Mouse (Mus musculus): ENCODE measurements around the gene Snap47. TPM values are rescaled to one million over a fixed set of nuclear protein-coding genes. Genes with fewer than 3 reads are reported as not detected.

Gene Snap47
- polyA plus RNA-seq, 1 experiment from 2014 or later = 98.8 TPM

- Histone ChIP-seq H3K9me3 (ENCODE audit: control insufficient read depth, low read length) (no peaks in the 10 kb centered on the region), H3K4me2 (ENCODE audit: low read length) (no peak overlapping the region), H3K4me3 (ENCODE audit: control insufficient read depth in 1 of 2, insufficient read depth in 1 of 2, low read depth in 1 of 2, low read length in 2 of 2) (no peak overlapping the region), H3K36me3 (ENCODE audit: control insufficient read depth, insufficient read depth, low read length) (peaks cover 24% of the 10 kb centered on the region; the same call in 1 of the 2 replicates), H3K9ac (ENCODE audit: low read length) (no peak overlapping the region), H3K4me1 (ENCODE audit: control insufficient read depth in 2 of 2, insufficient read depth in 2 of 2, low read length in 2 of 2) (peaks cover 8 to 14% of the 10 kb centered on the region in 2 experiments), H3K27ac (replicated peaks in 1 of 2; ENCODE audit: control insufficient read depth in 1 of 2, insufficient read depth in 1 of 2, low read depth in 2 of 2, low read length in 2 of 2) (no peak overlapping the region), H3K27me3 (ENCODE audit: control insufficient read depth, insufficient read depth, low read length) (no peaks in the 10 kb centered on the region)
- no peak for ATAC-seq (ENCODE audit: insufficient number of reproducible peaks, insufficient read depth, low FRiP score, low read depth)
- 80% methylated on average over 2 of the region's 2 CpGs for WGBS
Observed at GRCm38 (mm10) chr11:59400876-59401275, 50.1 kb downstream of the Snap47 start.

- H3K9ac ChIP-seq (ENCODE audit: low read length) = no peak overlapping the region
Observed at GRCm38 (mm10) chr11:59399830-59400229, 51.2 kb downstream of the Snap47 start.

GRCm38 (mm10) chr11:59397536-59398371 is 53.2 kb downstream of the Snap47 start:
- peak; percentile 35; the same call in 1 of the 2 replicates for ATAC-seq (ENCODE audit: insufficient number of reproducible peaks, insufficient read depth, low FRiP score, low read depth)
- Histone ChIP-seq H3K4me1 (ENCODE audit: control insufficient read depth in 2 of 2, insufficient read depth in 2 of 2, low read length in 2 of 2) (peaks cover 8 to 20% of the 10 kb centered on the region in 2 experiments), H3K36me3 (ENCODE audit: control insufficient read depth, insufficient read depth, low read length) (0 out of 2 replicates have a peak, but pooled peaks cover 8% of the 10 kb centered on the region), H3K27me3 (ENCODE audit: control insufficient read depth, insufficient read depth, low read length) (no peaks in the 10 kb centered on the region), H3K27ac (replicated peaks in 1 of 2; ENCODE audit: control insufficient read depth in 1 of 2, insufficient read depth in 1 of 2, low read depth in 2 of 2, low read length in 2 of 2) (peak overlapping the region; percentile 19 to 50; a peak in 2 of 4 replicates), H3K4me3 (ENCODE audit: control insufficient read depth in 1 of 2, insufficient read depth in 1 of 2, low read depth in 1 of 2, low read length in 2 of 2) (no peak overlapping the region), H3K9ac (ENCODE audit: low read length) (0 out of 2 replicates have a peak overlapping the region, but pooled peaks have one; percentile 21), H3K4me2 (ENCODE audit: low read length) (peak overlapping the region; percentile 47), H3K9me3 (ENCODE audit: control insufficient read depth, low read length) (no peaks in the 10 kb centered on the region)
- 22% methylated on average over 22 of the region's 22 CpGs for WGBS

More at GRCm38 (mm10) chr11:59399830-59400229, 51.2 kb downstream of the Snap47 start:
- H3K4me3 ChIP-seq (ENCODE audit: control insufficient read depth in 1 of 2, insufficient read depth in 1 of 2, low read depth in 1 of 2, low read length in 2 of 2) = no peak overlapping the region
- no peaks in the 10 kb centered on the region for H3K9me3 ChIP-seq (ENCODE audit: control insufficient read depth, low read length)
- WGBS = 71% methylated on average over 8 of the region's 8 CpGs
- H3K4me1 ChIP-seq (ENCODE audit: control insufficient read depth in 2 of 2, insufficient read depth in 2 of 2, low read length in 2 of 2) = peaks cover 8 to 14% of the 10 kb centered on the region in 2 experiments
- H3K4me2 ChIP-seq (ENCODE audit: low read length) = no peak overlapping the region
- no peaks in the 10 kb centered on the region for H3K27me3 ChIP-seq (ENCODE audit: control insufficient read depth, insufficient read depth, low read length)
- no peak for ATAC-seq (ENCODE audit: insufficient number of reproducible peaks, insufficient read depth, low FRiP score, low read depth)
- H3K27ac ChIP-seq (replicated peaks in 1 of 2; ENCODE audit: control insufficient read depth in 1 of 2, insufficient read depth in 1 of 2, low read depth in 2 of 2, low read length in 2 of 2) = no peak overlapping the region
- peaks cover 14% of the 10 kb centered on the region; the same call in 1 of the 2 replicates for H3K36me3 ChIP-seq (ENCODE audit: control insufficient read depth, insufficient read depth, low read length)

DNA sequence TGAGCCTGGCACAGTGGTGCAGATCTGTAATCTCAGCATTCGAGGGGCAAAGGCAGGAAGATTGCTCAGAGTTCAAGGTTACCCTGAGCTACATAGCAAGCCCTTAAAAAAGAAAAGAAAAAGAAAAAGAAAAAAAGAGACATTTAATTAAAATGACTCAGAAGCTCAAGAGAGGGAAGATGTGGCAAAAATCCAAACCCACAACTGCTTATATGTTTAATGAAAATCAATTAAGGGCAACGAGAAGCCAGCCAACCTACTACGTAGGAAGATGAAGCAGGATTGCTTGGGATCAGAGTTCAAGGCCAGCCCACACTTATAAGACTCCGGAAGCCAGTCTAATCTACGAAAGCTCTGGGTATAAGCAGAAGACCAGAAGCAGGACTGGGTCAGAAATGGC is 56.5 kb downstream of the Snap47 start:
- H3K36me3 ChIP-seq (ENCODE audit: control insufficient read depth, insufficient read depth, low read length) = no peaks in the 10 kb centered on the region
- H3K4me3 ChIP-seq (ENCODE audit: control insufficient read depth in 1 of 2, insufficient read depth in 1 of 2, low read depth in 1 of 2, low read length in 2 of 2) = no peak overlapping the region
- no peak overlapping the region for H3K9ac ChIP-seq (ENCODE audit: low read length)
- no peak for ATAC-seq (ENCODE audit: insufficient number of reproducible peaks, insufficient read depth, low FRiP score, low read depth)
- WGBS = 83% methylated on average over 5 of the region's 5 CpGs
- no peaks in the 10 kb centered on the region for H3K27me3 ChIP-seq (ENCODE audit: control insufficient read depth, insufficient read depth, low read length)
- no peak overlapping the region for H3K4me2 ChIP-seq (ENCODE audit: low read length)
- H3K4me1 ChIP-seq (ENCODE audit: control insufficient read depth in 2 of 2, insufficient read depth in 2 of 2, low read length in 2 of 2) = peaks cover 13 to 20% of the 10 kb centered on the region in 2 experiments
- no peaks in the 10 kb centered on the region for H3K9me3 ChIP-seq (ENCODE audit: control insufficient read depth, low read length)
- H3K27ac ChIP-seq (replicated peaks in 1 of 2; ENCODE audit: control insufficient read depth in 1 of 2, insufficient read depth in 1 of 2, low read depth in 2 of 2, low read length in 2 of 2) = no peak overlapping the region

DNA sequence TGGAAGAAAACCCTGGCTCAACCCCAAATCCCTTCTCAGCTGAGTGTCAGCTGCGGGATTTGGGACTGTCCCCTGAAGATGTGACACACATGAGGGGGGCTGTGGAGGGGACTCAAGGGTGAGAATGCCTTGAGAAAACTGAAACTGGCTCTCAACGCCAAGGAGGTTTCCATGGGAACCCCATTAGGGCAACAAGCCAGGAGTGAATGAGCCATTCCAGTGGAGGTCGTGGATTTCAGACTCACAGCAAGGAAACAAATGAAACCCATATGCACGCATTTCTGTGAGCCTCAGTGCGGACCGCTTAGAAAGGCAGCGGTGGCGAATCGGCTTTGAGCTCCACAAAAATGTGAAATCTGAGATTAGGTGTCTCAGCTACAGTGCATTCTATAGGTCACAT is 57.4 kb downstream of the Snap47 start:
- ATAC-seq (ENCODE audit: insufficient number of reproducible peaks, insufficient read depth, low FRiP score, low read depth) = no peak
- no peak overlapping the region for H3K9ac ChIP-seq (ENCODE audit: low read length)
- H3K27ac ChIP-seq (replicated peaks in 1 of 2; ENCODE audit: control insufficient read depth in 1 of 2, insufficient read depth in 1 of 2, low read depth in 2 of 2, low read length in 2 of 2) = no peak overlapping the region; a peak in 1 of 4 replicates
- H3K4me2 ChIP-seq (ENCODE audit: low read length) = no peak overlapping the region; the same call in 1 of the 2 replicates
- peaks cover 13 to 20% of the 10 kb centered on the region in 2 experiments for H3K4me1 ChIP-seq (ENCODE audit: control insufficient read depth in 2 of 2, insufficient read depth in 2 of 2, low read length in 2 of 2)
- no peaks in the 10 kb centered on the region for H3K9me3 ChIP-seq (ENCODE audit: control insufficient read depth, low read length)
- WGBS = 50% methylated on average over 9 of the region's 9 CpGs
- H3K36me3 ChIP-seq (ENCODE audit: control insufficient read depth, insufficient read depth, low read length) = no peaks in the 10 kb centered on the region
- no peak overlapping the region for H3K4me3 ChIP-seq (ENCODE audit: control insufficient read depth in 1 of 2, insufficient read depth in 1 of 2, low read depth in 1 of 2, low read length in 2 of 2)
- H3K27me3 ChIP-seq (ENCODE audit: control insufficient read depth, insufficient read depth, low read length) = no peaks in the 10 kb centered on the region

DNA sequence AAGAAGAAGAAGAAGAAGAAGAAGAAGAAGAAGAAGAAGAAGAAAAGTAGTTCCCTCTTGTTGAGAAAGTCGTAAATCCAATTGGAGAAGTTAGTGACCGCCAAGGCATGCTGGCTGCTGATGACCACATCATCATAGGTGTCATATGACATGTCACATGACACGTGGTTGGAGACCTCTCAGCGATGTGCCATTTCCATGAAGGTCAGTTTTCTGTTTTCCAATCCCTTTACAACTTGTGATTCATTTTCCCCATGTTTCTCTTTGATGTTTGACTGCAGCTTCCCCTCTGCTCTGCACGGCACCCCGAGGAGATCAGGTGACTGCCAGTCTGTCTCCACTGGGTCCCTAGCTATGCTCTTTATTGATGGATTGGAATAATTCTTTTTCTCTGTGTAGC is 58.7 kb downstream of the Snap47 start:
- Histone ChIP-seq H3K27ac (replicated peaks in 1 of 2; ENCODE audit: control insufficient read depth in 1 of 2, insufficient read depth in 1 of 2, low read depth in 2 of 2, low read length in 2 of 2) (no peak overlapping the region), H3K27me3 (ENCODE audit: control insufficient read depth, insufficient read depth, low read length) (no peaks in the 10 kb centered on the region), H3K9ac (ENCODE audit: low read length) (no peak overlapping the region), H3K4me1 (ENCODE audit: control insufficient read depth in 2 of 2, insufficient read depth in 2 of 2, low read length in 2 of 2) (peaks cover 4 to 8% of the 10 kb centered on the region in 2 experiments; a peak in 3 of 4 replicates), H3K4me2 (ENCODE audit: low read length) (no peak overlapping the region), H3K9me3 (ENCODE audit: control insufficient read depth, low read length) (no peaks in the 10 kb centered on the region), H3K36me3 (ENCODE audit: control insufficient read depth, insufficient read depth, low read length) (no peaks in the 10 kb centered on the region), H3K4me3 (ENCODE audit: control insufficient read depth in 1 of 2, insufficient read depth in 1 of 2, low read depth in 1 of 2, low read length in 2 of 2) (no peak overlapping the region)
- WGBS = 66% methylated on average over 6 of the region's 6 CpGs
- no peak for ATAC-seq (ENCODE audit: insufficient number of reproducible peaks, insufficient read depth, low FRiP score, low read depth)

DNA sequence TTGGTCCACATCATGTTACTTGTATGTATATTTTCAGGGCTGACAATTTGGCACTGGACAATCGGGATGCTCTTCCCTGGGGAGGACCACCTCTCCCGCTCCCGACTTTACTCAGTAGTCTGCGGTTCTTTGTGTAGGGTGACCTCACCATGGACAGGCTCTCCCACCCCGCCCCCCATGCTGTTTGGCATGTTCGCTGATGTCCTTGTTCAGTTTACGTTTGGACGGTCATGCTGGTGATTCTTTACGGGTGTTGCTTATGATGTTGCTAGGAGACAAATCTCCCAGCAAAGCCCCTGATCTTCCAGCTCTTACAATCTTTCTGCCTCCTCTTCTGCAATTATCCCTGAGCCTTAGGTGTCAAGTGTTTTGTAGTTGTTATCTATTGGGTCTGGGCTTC is 60.5 kb downstream of the Snap47 start:
- H3K4me3 ChIP-seq (ENCODE audit: control insufficient read depth in 1 of 2, insufficient read depth in 1 of 2, low read depth in 1 of 2, low read length in 2 of 2) = no peak overlapping the region
- 51% methylated on average over 9 of the region's 9 CpGs for WGBS
- no peak for ATAC-seq (ENCODE audit: insufficient number of reproducible peaks, insufficient read depth, low FRiP score, low read depth)
- H3K9ac ChIP-seq (ENCODE audit: low read length) = no peak overlapping the region
- H3K4me1 ChIP-seq (ENCODE audit: control insufficient read depth in 2 of 2, insufficient read depth in 2 of 2, low read length in 2 of 2) = peaks cover 7 to 9% of the 10 kb centered on the region in 2 experiments
- H3K27me3 ChIP-seq (ENCODE audit: control insufficient read depth, insufficient read depth, low read length) = no peaks in the 10 kb centered on the region
- H3K27ac ChIP-seq (replicated peaks in 1 of 2; ENCODE audit: control insufficient read depth in 1 of 2, insufficient read depth in 1 of 2, low read depth in 2 of 2, low read length in 2 of 2) = no peak overlapping the region
- H3K36me3 ChIP-seq (ENCODE audit: control insufficient read depth, insufficient read depth, low read length) = no peaks in the 10 kb centered on the region
- no peaks in the 10 kb centered on the region for H3K9me3 ChIP-seq (ENCODE audit: control insufficient read depth, low read length)
- no peak overlapping the region for H3K4me2 ChIP-seq (ENCODE audit: low read length)

Measured in heart, embryonic 14.5 days (tissue).